Mouse (Mus musculus) CH12.LX (cell line): ENCODE data around the gene Klk1. TPM values are rescaled to one million over a fixed set of nuclear protein-coding genes. Genes with fewer than 3 reads are reported as not detected.
"Not testable (repeated sequence)": the region's sequence is repeated elsewhere in the genome, so short reads cannot be mapped to it uniquely, and the experiment has no call there.

Experiments
- DNase-seq: peaks from one replicate; pipeline ENCODE4 v3.0.0-alpha.2; 2013; ENCODE audit errors: extremely low read depth
- H3K27ac ChIP-seq: 2 replicates; pipeline ENCODE4 v1.5.1; 2012; ENCODE audit warnings: low read depth, mild to moderate bottlenecking, control low read depth, moderate library complexity; ENCODE audit not compliant: insufficient read depth
- H3K27me3 ChIP-seq: replicated peaks from 2 replicates; pipeline ENCODE3; 2012; ENCODE audit warnings: inconsistent platforms
- H3K36me3 ChIP-seq, 2 experiments: replicated peaks in 1 of 2; 2 replicates each; pipeline versions ENCODE3 to v1.6.1; 2012; ENCODE audit warnings: inconsistent platforms in 1 of 2, low read length in 1 of 2, mild to moderate bottlenecking in 1 of 2, mixed read lengths in 1 of 2, moderate library complexity in 1 of 2; ENCODE audit not compliant: control insufficient read depth in 1 of 2, insufficient read depth in 1 of 2
- H3K4me1 ChIP-seq, 2 experiments: 2 replicates each; pipeline ENCODE4 v1.6.1; 2012; ENCODE audit warnings: inconsistent platforms in 1 of 2, moderate library complexity in 1 of 2; ENCODE audit not compliant: insufficient read depth in 2 of 2, control insufficient read depth in 1 of 2
- H3K4me2 ChIP-seq: 2 replicates; pipeline ENCODE4 v1.6.1; 2012; ENCODE audit warnings: low read depth, mild to moderate bottlenecking, control low read depth; ENCODE audit not compliant: poor library complexity, insufficient read depth, severe bottlenecking
- H3K4me3 ChIP-seq, 3 experiments: fragments of 150-350 bp in 1 of 3; sonication (generic) in 1 of 3; replicated peaks in 1 of 3; 2 replicates each; pipeline versions ENCODE3 to v1.5.1; 2011 to 2012; ENCODE audit warnings: low read depth in 2 of 3, low read length in 2 of 3, mild to moderate bottlenecking in 2 of 3, moderate library complexity in 2 of 3, control low read depth in 1 of 3, improper control_type of control experiment in 1 of 3, inconsistent platforms in 1 of 3, mixed read lengths in 1 of 3; ENCODE audit not compliant: poor library complexity in 1 of 3
- H3K79me2 ChIP-seq: replicated peaks from 2 replicates; pipeline ENCODE4 v1.6.1; 2012; ENCODE audit warnings: mild to moderate bottlenecking, moderate library complexity; ENCODE audit not compliant: control insufficient read depth, poor library complexity, insufficient read depth, severe bottlenecking; ENCODE audit errors: extremely low read depth
- H3K9ac ChIP-seq: 2 replicates; pipeline ENCODE4 v1.6.1; 2012; ENCODE audit warnings: low read depth, mild to moderate bottlenecking, control low read depth, moderate library complexity; ENCODE audit not compliant: insufficient read depth
- H3K9me3 ChIP-seq: replicated peaks from 2 replicates; pipeline ENCODE3; 2012; ENCODE audit warnings: low read length, inconsistent platforms, mixed read lengths
- BHLHE40 ChIP-seq: IDR thresholded peaks from 2 replicates; pipeline ENCODE4 v1.6.1; 2011; ENCODE audit warnings: mild to moderate bottlenecking, low read depth, low read length, improper control_type of control experiment
- E2F4 ChIP-seq: IDR thresholded peaks from 2 replicates; pipeline ENCODE4 v1.6.1; 2011; ENCODE audit warnings: low read depth, low read length, improper control_type of control experiment; ENCODE audit not compliant: insufficient replicate concordance
- ELF1 ChIP-seq: IDR thresholded peaks from 2 replicates; pipeline ENCODE4 v1.6.1; 2014; ENCODE audit warnings: low read depth, mild to moderate bottlenecking, inconsistent platforms, low read length, improper control_type of control experiment
- EP300 ChIP-seq: IDR thresholded peaks from 2 replicates; pipeline ENCODE4 v1.6.1; 2011; ENCODE audit warnings: low read length, improper control_type of control experiment
- GABPA ChIP-seq: IDR thresholded peaks from 2 replicates; pipeline ENCODE4 v1.6.1; 2012; ENCODE audit warnings: low read depth, low read length, improper control_type of control experiment, inconsistent platforms; ENCODE audit not compliant: insufficient replicate concordance
- HCFC1 ChIP-seq: IDR thresholded peaks from 2 replicates; pipeline ENCODE4 v1.6.1; 2012; ENCODE audit warnings: low read depth, mild to moderate bottlenecking, inconsistent platforms, low read length, improper control_type of control experiment
- IRF4 ChIP-seq: IDR thresholded peaks from 2 replicates; pipeline ENCODE4 v1.6.1; 2014; ENCODE audit warnings: low read depth, mild to moderate bottlenecking, inconsistent platforms, low read length, improper control_type of control experiment
- MAFK ChIP-seq: IDR thresholded peaks from 2 replicates; pipeline ENCODE4 v1.6.1; 2011; ENCODE audit warnings: low read length, improper control_type of control experiment; ENCODE audit not compliant: insufficient replicate concordance
- MEF2A ChIP-seq: IDR thresholded peaks from 2 replicates; pipeline ENCODE4 v1.6.1; 2014; ENCODE audit warnings: low read depth, mild to moderate bottlenecking, inconsistent platforms, low read length, improper control_type of control experiment, borderline replicate concordance
- MYC ChIP-seq: IDR thresholded peaks from 2 replicates; pipeline ENCODE4 v1.6.1; 2011; ENCODE audit warnings: low read depth, mild to moderate bottlenecking, improper control_type of control experiment, low read length
- NRF1 ChIP-seq: IDR thresholded peaks from 2 replicates; pipeline ENCODE4 v1.6.1; 2014; ENCODE audit warnings: low read depth, mild to moderate bottlenecking, inconsistent platforms, low read length, improper control_type of control experiment, moderate library complexity
- PAX5 ChIP-seq: IDR thresholded peaks from 2 replicates; pipeline ENCODE4 v1.6.1; 2012; ENCODE audit warnings: low read length, inconsistent platforms, mixed read lengths
- POLR2A ChIP-seq: IDR thresholded peaks from 2 replicates; pipeline ENCODE4 v1.6.1; 2011; ENCODE audit warnings: low read depth, mild to moderate bottlenecking, improper control_type of control experiment, low read length
- RCOR1 ChIP-seq: conservative IDR thresholded peaks from 2 replicates; pipeline ENCODE4 v1.6.1; 2012; ENCODE audit warnings: low read depth, mild to moderate bottlenecking, inconsistent platforms, low read length, improper control_type of control experiment
- SIN3A ChIP-seq: IDR thresholded peaks from 2 replicates; pipeline ENCODE4 v1.6.1; 2012; ENCODE audit warnings: low read length, improper control_type of control experiment, inconsistent platforms
- SMC3 ChIP-seq: IDR thresholded peaks from 2 replicates; pipeline ENCODE4 v1.6.1; 2011; ENCODE audit warnings: low read depth, low read length, improper control_type of control experiment
- TBP ChIP-seq: conservative IDR thresholded peaks from 2 replicates; pipeline ENCODE4 v1.6.1; 2011; ENCODE audit warnings: low read depth, low read length, improper control_type of control experiment
- TCF12 ChIP-seq: IDR thresholded peaks from 2 replicates; pipeline ENCODE4 v1.6.1; 2014; ENCODE audit warnings: low read depth, mild to moderate bottlenecking, inconsistent platforms, low read length, improper control_type of control experiment
- USF1 ChIP-seq: IDR thresholded peaks from 2 replicates; pipeline ENCODE4 v1.6.1; 2014; ENCODE audit warnings: low read depth, mild to moderate bottlenecking, inconsistent platforms, low read length, improper control_type of control experiment
- ZC3H11A ChIP-seq: IDR thresholded peaks from 2 replicates; pipeline ENCODE4 v1.6.1; 2012; ENCODE audit warnings: low read depth, mild to moderate bottlenecking, inconsistent platforms, low read length, improper control_type of control experiment
- ZMIZ1 ChIP-seq: IDR thresholded peaks from 2 replicates; pipeline ENCODE4 v1.6.1; 2012; ENCODE audit warnings: low read depth, mild to moderate bottlenecking, inconsistent platforms, low read length, improper control_type of control experiment
- ZNF384 ChIP-seq: IDR thresholded peaks from 2 replicates; pipeline ENCODE4 v1.6.1; 2012; ENCODE audit warnings: low read depth, low read length, improper control_type of control experiment, inconsistent platforms
- dilution Hi-C: fragments of 300-500 bp; cut with MboI; formaldehyde crosslinking; loops from 2 replicates; pipeline ENCODE4 v1.14.3; 2020; ENCODE audit warnings: low sequenced_read_pairs; ENCODE audit not compliant: extremely low pct_unique_long_range_greater_than_20kb, extremely low pct_ligation_motif_present
- in situ Hi-C: fragments of 300-500 bp; cut with MboI; formaldehyde crosslinking; loops from 3 replicates; pipeline ENCODE4 v1.14.3; 2019; ENCODE audit warnings: low sequenced_read_pairs, low pct_ligation_motif_present, low pct_unique_long_range_greater_than_20kb, mixed read lengths
- polyA plus RNA-seq: library from polyadenylated mRNA; unstranded; fragments of >175 nt; gene quantifications from 2 replicates; pipeline ENCODE4 v1.2.1, GENCODE M21; 2012; ENCODE audit warnings: low read depth; ENCODE audit not compliant: insufficient read length
- total RNA-seq, 2 experiments: library from RNA; depleted of rRNA; stranded (reverse); fragments of 300-350 nt in 1 of 2; fragments of >200 nt in 1 of 2; gene quantifications; 2 replicates each; pipeline ENCODE4 v1.2.3; 2012 to 2014

The Klk1 gene
- not detected in 2 replicates for total RNA-seq (2012; rRNA removed)
- 0.27 TPM in 1 of 2 replicates, not detected in the other for total RNA-seq (2014; rRNA removed)
- polyA plus RNA-seq, result not detected in 2 replicates

DNA sequence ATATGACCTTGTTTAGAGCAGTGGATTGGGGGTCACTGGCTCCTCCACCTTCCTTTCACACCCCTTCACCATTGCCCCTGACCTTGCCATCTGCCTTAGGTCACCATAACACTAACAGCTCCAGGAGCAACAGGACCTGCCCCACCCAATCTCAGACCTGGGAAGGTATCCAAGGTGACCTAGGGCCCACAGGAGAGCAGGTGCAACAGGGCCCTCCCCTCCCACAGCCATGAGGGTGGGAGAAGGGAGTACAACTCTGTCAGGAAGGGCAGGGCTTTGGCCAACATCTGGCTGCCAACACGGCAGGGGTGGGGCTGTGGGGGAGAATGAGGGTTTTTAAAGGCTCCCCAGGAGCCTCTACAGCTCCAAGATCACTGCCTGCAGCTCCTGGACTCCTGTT, at the start of gene Klk1:
TSS of gene Klk1 (plus strand) at position 285 of the 400 bp plus-strand sequence.
- Histone ChIP-seq H3K9me3 (no peaks in the 10 kb centered on the region), H3K36me3 (no peaks in the 10 kb centered on the region), H3K4me3 (no peak within 1 kb of the TSS), H3K27me3 (peaks cover 48% of the 10 kb centered on the region), H3K9ac (no peak within 1 kb of the TSS), H3K4me2 (no peak within 1 kb of the TSS), H3K4me1 (peaks cover 0 to 22% of the 10 kb centered on the region in 2 experiments; a peak in 2 of 4 replicates), H3K79me2 (no peaks in the 10 kb centered on the region), H3K27ac (no peak within 1 kb of the TSS)
- in situ Hi-C loops (loop anchor here (10.0 kb wide), 1 partner anchor 290 kb away; the partner anchor contains the start of gene Klk15), dilution Hi-C loops (no loop called here)
- no peak for TF ChIP-seq ZNF384
- TF ChIP-seq ZC3H11A, result no peak
- TF ChIP-seq MEF2A, result no peak
- TF ChIP-seq BHLHE40, result no peak
- no peak for TF ChIP-seq USF1
- no peak for TF ChIP-seq POLR2A
- no peak for TF ChIP-seq PAX5
- TF ChIP-seq SIN3A, result no peak
- no peak for TF ChIP-seq MAFK
- no peak for TF ChIP-seq SMC3
- no peak for TF ChIP-seq ZMIZ1
- no peak for TF ChIP-seq ELF1
- DNase-seq, result no peak

DNA sequence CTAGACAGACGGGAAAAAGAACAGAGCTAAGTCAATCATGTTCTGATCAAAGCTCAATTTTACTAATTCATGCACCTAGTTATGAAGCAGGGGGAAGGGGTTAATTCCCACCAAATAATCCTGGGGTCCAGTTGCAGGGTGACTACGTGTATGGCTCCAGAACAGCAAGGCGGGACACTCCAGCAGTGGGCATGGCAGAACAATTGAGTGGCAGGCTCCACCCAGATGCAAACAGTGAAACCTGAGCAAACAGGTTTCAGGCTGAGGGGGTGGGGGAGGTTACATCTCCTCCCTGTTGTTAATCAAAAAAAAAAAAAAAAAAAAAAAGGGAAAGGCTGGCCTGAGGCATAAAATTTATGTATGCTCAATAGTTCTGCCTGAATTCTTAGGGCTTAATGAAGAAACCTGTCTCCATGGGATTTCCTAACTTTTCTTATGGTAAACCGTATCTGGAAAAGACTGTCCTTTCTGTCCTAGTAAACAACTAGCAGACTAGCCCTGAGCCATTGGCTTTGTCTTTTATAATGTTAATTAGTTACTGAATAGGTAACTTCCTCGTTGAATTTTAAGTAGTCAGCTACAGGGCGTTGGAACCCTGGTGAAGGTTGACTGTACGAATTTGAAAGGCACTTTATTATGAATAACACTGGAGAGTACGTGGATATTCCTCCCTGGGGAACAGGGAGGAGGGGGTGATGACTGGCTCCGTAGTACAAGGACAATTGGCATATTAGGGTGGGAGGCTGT, 45.7 kb upstream of the Klk1 start:
- DNase-seq, result no peak
- dilution Hi-C loops, result no loop called here
- peaks cover 4% of the 10 kb centered on the region for H3K27me3 ChIP-seq
- H3K9ac ChIP-seq, result no peak overlapping the region
- no peaks in the 10 kb centered on the region for H3K36me3 ChIP-seq
- no peaks in the 10 kb centered on the region for H3K4me1 ChIP-seq
- no peaks in the 10 kb centered on the region for H3K79me2 ChIP-seq
- no peaks in the 10 kb centered on the region for H3K9me3 ChIP-seq
- H3K27ac ChIP-seq, result no peak overlapping the region
- in situ Hi-C loops, result loop anchor here (10.0 kb wide), 1 partner anchor 85 kb away; no protein-coding TSS in a partner anchor
- no peak for TF ChIP-seq ELF1
- TF ChIP-seq HCFC1, result no peak
- no peak for TF ChIP-seq NRF1
- no peak for TF ChIP-seq E2F4
- TF ChIP-seq EP300, result no peak
- no peak for TF ChIP-seq RCOR1
- no peak for TF ChIP-seq ZNF384
- no peak for TF ChIP-seq ZMIZ1
- TF ChIP-seq GABPA, result no peak
- TF ChIP-seq TCF12, result no peak
- TF ChIP-seq MYC, result no peak
- TF ChIP-seq IRF4, result no peak
- TF ChIP-seq TBP, result no peak
- no peak for TF ChIP-seq MEF2A
- no peak for TF ChIP-seq SIN3A
- H3K4me3 ChIP-seq, result no peak overlapping the region
- no peak overlapping the region for H3K4me2 ChIP-seq

DNA sequence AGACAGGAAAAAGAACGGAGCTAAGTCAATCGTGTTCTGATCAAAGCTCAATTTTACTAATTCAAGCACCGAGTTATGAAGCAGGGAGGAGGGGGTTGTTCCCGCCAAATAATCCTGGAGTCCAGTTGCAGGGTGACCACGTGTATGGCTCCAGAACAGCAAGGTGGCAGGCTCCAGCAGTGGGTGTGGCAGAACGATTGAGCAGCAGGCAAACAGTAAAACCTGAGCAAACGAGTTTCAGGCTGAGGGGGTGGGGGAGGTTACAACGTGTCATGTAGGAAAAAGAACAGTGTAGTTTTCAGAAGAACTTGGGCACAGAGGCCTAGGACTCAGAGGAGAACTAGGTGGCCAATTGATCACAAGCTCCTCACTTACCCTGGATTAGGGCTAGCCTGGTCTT, 38.6 kb upstream of the Klk1 start:
- H3K4me2 ChIP-seq, H3K9ac ChIP-seq, H3K4me1 ChIP-seq, H3K9me3 ChIP-seq, H3K27me3 ChIP-seq, in situ Hi-C loops, H3K36me3 ChIP-seq, DNase-seq, H3K27ac ChIP-seq, dilution Hi-C loops, H3K79me2 ChIP-seq, H3K4me3 ChIP-seq: not testable (repeated sequence)
